Mouse (Mus musculus): ENCODE measurements at regions not wholly inside any gene's neighbourhood (a gene's known extent, or its start where the extent isn't known, plus 50 kb on each side); places are given as distances from the start of the nearest gene placed in this dataset.

DNA sequence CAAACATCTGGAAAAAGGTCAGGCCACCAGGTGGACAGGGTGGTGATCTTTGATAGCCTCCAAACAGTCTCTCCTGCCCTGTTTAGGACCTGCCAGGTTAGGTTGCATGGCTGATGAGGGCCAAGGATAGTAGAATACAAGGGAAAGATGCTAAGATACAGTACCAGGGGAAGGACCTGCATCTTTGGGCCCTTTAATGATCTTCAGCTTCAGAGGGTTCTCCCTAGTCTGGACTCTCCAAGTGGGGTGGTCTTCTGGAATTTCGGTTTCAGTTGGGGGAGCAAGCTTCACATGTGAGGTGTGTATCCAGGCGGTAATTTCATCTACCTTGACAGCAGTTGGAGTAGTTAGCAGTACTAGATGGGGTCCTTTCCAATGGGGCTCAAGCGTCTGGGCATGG is 316.6 kb upstream of the Meis1 start:
- H3K4me2 ChIP-seq (replicated peaks), result no peak overlapping the region
- ATAC-seq (ENCODE audit: insufficient number of reproducible peaks, low FRiP score, low TSS enrichment, low read depth), result no peak
- H3K27me3 ChIP-seq, result no peaks in the 10 kb centered on the region
- H3K9ac ChIP-seq, result no peak overlapping the region
- no peaks in the 10 kb centered on the region for H3K9me3 ChIP-seq (replicated peaks)
- no peak overlapping the region for H3K27ac ChIP-seq (replicated peaks)
- no peaks in the 10 kb centered on the region for H3K4me1 ChIP-seq
- no peaks in the 10 kb centered on the region for H3K36me3 ChIP-seq
- WGBS, result 90% methylated on average over 3 of the region's 3 CpGs
- H3K4me3 ChIP-seq (replicated peaks), result no peak overlapping the region

DNA sequence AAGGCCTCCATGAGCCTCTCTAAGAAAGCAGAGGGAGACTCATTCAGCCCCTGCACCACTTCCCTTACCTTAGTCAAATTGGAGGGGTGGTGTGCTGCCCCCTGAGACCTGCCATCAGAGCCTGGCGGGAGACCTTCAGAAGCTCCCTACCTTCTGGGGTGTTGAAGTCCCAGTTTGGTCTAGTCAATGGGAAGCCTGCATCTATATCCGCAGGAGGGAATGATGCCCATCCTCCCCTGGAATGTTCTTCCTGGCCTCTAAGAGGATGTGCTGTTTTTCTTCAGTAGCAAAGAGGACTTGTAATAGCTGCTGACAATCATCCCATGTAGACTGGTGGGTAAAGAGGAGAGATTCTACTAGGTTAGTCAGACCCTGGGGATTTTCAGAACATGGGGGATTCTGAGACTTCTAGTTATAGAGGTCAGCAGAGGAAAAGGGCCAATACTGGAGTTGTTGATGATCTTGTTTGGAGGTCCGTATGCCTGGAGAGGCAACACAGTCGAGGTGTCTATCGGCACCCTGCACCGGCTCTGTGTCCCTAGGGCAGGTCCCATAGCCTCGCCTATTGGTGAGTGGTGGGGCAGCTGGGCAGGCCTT is 321.0 kb upstream of the Meis1 start:
- Histone ChIP-seq H3K4me1 (no peaks in the 10 kb centered on the region), H3K9me3 (replicated peaks) (no peaks in the 10 kb centered on the region), H3K4me3 (replicated peaks) (no peak overlapping the region), H3K36me3 (no peaks in the 10 kb centered on the region), H3K27me3 (no peaks in the 10 kb centered on the region), H3K4me2 (replicated peaks) (no peak overlapping the region), H3K9ac (no peak overlapping the region), H3K27ac (replicated peaks) (no peak overlapping the region)
- no peak for ATAC-seq (ENCODE audit: insufficient number of reproducible peaks, low FRiP score, low TSS enrichment, low read depth)
- WGBS, result 93% methylated on average over 7 of the region's 7 CpGs

DNA sequence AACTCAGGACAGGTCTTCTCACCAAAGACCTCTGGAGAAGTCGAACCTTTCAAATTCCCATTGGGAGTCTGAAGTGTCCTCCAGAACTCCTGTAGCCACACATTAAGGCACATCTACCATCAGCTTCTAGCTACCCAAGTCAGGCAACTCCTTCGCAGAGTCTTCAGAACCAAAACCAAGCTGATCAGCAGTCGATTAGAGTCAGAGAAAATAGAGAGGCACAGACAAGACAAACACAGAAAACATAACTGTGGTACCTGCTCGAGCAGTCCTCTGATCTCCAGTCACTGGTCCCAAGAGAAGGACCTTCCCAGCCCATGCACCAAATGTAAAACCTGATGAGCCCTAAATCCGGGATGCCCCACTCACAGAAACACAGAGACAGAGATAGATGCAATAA is 322.1 kb upstream of the Meis1 start:
- H3K4me1 ChIP-seq, result no peaks in the 10 kb centered on the region
- H3K27ac ChIP-seq (replicated peaks), result no peak overlapping the region
- no peaks in the 10 kb centered on the region for H3K9me3 ChIP-seq (replicated peaks)
- ATAC-seq (ENCODE audit: insufficient number of reproducible peaks, low FRiP score, low TSS enrichment, low read depth), result no peak
- H3K9ac ChIP-seq, result no peak overlapping the region
- WGBS, result 88% methylated on average over 5 of the region's 5 CpGs
- no peak overlapping the region for H3K4me3 ChIP-seq (replicated peaks)
- H3K27me3 ChIP-seq, result no peaks in the 10 kb centered on the region
- H3K4me2 ChIP-seq (replicated peaks), result no peak overlapping the region
- H3K36me3 ChIP-seq, result no peaks in the 10 kb centered on the region

DNA sequence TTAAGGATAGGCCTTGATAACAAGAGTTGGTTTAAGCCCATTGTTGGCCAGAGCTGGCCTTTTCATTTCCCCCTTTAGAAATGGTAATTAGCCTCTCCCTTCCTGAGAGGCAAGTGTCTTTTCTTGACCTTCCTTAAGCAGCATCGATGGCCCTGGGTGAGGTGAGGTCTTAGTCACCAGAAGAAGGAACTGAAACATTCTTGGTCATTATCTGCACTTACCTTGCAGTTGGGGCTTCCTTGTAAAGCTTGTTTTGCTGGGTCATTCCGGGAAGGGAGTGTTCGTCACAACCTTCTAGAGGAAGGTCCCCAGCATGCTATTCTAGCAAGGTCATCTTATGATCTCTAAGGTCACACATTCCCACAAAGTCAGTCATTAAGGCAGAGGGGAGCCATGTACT is 322.6 kb upstream of the Meis1 start:
- Histone ChIP-seq H3K4me2 (replicated peaks) (no peak overlapping the region), H3K9ac (no peak overlapping the region), H3K9me3 (replicated peaks) (no peaks in the 10 kb centered on the region), H3K4me1 (no peaks in the 10 kb centered on the region), H3K36me3 (no peaks in the 10 kb centered on the region), H3K27me3 (no peaks in the 10 kb centered on the region), H3K4me3 (replicated peaks) (no peak overlapping the region), H3K27ac (replicated peaks) (no peak overlapping the region)
- 69% methylated on average over 3 of the region's 3 CpGs for WGBS
- no peak for ATAC-seq (ENCODE audit: insufficient number of reproducible peaks, low FRiP score, low TSS enrichment, low read depth)

DNA sequence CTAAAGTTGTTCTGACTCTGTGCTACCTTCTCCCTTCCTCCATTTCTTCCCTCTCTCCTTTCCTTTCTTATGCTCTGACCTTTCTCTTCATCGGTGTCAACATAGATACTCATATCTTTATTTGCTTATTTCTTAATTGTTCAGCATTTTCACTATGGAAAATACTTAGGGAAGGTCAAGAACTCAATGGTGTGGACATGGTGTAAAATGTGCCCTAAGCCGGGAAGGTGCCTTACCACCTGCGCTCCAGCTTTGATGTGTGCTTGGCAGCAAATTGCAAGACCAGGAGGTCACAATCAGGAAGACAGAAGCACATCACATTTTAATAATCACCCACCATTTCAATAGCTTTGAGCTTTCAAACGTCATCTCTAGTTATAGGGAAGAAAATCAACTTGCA is 324.0 kb upstream of the Meis1 start:
- 71% methylated on average over 4 of the region's 4 CpGs for WGBS
- no peaks in the 10 kb centered on the region for H3K27me3 ChIP-seq
- H3K36me3 ChIP-seq, result no peaks in the 10 kb centered on the region
- no peaks in the 10 kb centered on the region for H3K4me1 ChIP-seq
- ATAC-seq (ENCODE audit: insufficient number of reproducible peaks, low FRiP score, low TSS enrichment, low read depth), result no peak
- no peak overlapping the region for H3K9ac ChIP-seq
- H3K9me3 ChIP-seq (replicated peaks), result no peaks in the 10 kb centered on the region
- no peak overlapping the region for H3K27ac ChIP-seq (replicated peaks)
- no peak overlapping the region for H3K4me3 ChIP-seq (replicated peaks)
- no peak overlapping the region for H3K4me2 ChIP-seq (replicated peaks)

DNA sequence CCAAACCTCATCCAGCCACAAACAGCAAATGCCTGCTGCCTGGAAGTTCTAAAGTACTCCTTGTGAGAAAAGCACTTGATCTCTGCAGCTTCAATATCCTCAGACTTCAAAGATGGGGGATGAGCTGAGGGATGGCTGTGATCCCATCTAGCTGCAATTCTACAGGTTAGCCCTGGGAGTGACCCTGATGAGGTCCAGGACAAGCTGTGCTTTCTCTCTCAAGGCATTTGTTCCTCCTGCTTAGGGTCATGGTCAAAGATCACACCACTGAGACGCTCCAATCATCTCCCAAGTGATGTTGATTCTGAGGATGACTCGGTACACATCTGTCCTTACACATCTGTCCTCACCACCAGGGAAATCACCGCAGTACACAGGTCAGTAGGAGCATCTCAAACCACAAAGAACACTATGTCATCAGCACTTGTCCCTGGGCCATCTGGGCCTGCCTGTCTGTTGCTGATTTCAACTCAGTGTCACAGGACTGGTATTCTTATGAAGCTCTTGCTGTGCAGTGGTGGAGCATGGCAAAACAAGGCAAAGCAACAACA is 327.6 kb upstream of the Meis1 start:
- Histone ChIP-seq H3K4me1 (no peaks in the 10 kb centered on the region), H3K27me3 (no peaks in the 10 kb centered on the region), H3K36me3 (no peaks in the 10 kb centered on the region), H3K27ac (replicated peaks) (no peak overlapping the region), H3K4me2 (replicated peaks) (no peak overlapping the region), H3K9ac (no peak overlapping the region), H3K4me3 (replicated peaks) (no peak overlapping the region), H3K9me3 (replicated peaks) (no peaks in the 10 kb centered on the region)
- no peak for ATAC-seq (ENCODE audit: insufficient number of reproducible peaks, low FRiP score, low TSS enrichment, low read depth)
- 77% methylated on average over 3 of the region's 3 CpGs for WGBS

DNA sequence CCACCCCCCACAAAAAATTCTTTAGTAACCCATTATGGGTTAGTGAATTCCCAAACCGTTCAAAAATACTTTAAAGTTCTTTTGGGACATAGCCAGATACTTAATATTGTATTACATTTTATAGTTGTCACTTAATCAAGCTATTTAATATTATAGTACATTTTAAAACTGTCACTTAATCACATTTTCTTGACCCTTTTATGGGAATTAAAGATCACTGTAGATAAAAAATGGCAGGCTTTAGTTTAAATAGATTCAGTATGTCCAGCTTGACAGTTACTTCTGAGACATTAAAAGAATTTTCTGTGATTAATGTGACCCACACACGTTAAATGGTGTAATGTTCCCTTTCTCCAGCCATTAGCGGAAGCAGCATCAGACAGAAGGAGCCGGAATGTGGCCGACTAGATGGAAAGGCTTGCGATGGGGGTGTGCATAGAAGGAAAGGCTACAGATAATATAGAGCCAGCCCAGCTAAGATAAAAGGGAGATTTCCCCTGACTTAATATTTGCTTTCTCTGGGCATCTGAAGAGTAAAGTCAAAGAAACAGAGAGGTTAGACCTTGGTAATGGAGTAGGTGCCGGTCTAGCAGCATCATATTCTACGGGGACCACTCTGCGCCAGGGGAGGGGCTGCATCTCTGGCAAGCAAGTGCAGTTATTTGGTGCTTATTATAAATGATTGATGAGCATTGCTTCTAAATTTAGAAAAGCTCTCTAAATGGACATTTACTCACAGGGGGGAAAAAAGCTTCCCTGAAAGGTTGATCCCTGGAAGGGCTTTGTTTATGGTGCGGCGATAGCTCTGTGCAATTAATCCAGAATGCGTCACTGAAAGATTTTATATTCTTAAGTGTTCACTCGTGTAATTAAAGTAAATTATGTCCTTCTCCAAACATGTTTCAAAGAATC is 331.8 kb upstream of the Meis1 start:
- no peak overlapping the region for H3K9ac ChIP-seq
- WGBS, result 60% methylated on average over 13 of the region's 13 CpGs
- no peak for ATAC-seq (ENCODE audit: insufficient number of reproducible peaks, low FRiP score, low TSS enrichment, low read depth)
- no peaks in the 10 kb centered on the region for H3K27me3 ChIP-seq
- no peak overlapping the region for H3K27ac ChIP-seq (replicated peaks)
- no peaks in the 10 kb centered on the region for H3K4me1 ChIP-seq
- H3K4me2 ChIP-seq (replicated peaks), result no peak overlapping the region
- no peak overlapping the region for H3K4me3 ChIP-seq (replicated peaks)
- no peaks in the 10 kb centered on the region for H3K9me3 ChIP-seq (replicated peaks)
- no peaks in the 10 kb centered on the region for H3K36me3 ChIP-seq

DNA sequence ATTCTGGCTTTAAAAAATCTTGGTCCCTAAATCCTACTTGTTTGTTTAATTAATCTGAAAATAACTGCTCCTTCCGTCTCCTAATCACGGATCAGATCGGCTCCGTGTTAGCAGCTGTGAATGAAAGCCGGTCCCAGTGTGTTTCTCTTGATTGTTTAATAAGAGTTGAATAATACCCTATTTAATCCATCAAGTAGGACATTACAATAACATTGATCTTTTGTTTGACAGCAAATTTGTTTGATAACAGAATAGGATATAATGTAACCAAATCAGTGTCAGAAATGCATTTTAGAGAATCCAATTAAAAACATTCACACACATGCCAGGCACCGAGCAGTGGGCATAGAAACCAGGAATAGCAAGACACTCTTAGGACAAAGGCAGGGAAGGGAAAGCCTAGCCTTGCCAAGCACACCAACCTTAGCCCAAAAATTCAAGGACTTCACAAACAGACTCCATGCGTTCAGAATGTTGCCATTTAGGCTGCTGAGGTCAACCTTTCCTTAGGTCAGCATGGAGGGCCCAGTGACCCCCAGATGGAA is 332.5 kb upstream of the Meis1 start:
- H3K9me3 ChIP-seq (replicated peaks), result no peaks in the 10 kb centered on the region
- H3K9ac ChIP-seq, result no peak overlapping the region
- no peak overlapping the region for H3K27ac ChIP-seq (replicated peaks)
- H3K27me3 ChIP-seq, result no peaks in the 10 kb centered on the region
- no peaks in the 10 kb centered on the region for H3K4me1 ChIP-seq
- WGBS, result 70% methylated on average over 7 of the region's 7 CpGs
- no peak overlapping the region for H3K4me3 ChIP-seq (replicated peaks)
- no peak overlapping the region for H3K4me2 ChIP-seq (replicated peaks)
- H3K36me3 ChIP-seq, result no peaks in the 10 kb centered on the region
- ATAC-seq (ENCODE audit: insufficient number of reproducible peaks, low FRiP score, low TSS enrichment, low read depth), result no peak

DNA sequence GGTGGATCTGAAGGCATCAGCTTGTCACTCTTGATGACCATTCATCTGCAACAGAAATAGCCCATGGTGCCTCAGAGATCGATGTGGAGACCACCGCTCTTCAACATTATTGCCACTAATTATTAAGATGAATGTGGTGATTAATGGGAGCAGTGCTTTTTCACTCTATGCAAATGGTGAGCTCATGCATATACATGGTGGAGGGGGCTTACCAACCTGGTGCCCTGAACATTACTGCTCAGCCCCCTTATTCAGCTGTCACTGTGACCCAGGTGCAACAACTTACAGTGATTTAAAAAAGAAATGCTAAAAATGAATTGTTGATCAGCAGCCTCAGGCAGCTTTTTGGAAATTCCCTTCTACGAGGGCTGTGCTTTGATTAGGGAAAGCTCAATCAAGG is 334.9 kb upstream of the Meis1 start:
- no peak for ATAC-seq (ENCODE audit: insufficient number of reproducible peaks, low FRiP score, low TSS enrichment, low read depth)
- Histone ChIP-seq H3K4me2 (replicated peaks) (no peak overlapping the region), H3K9ac (no peak overlapping the region), H3K4me3 (replicated peaks) (no peak overlapping the region), H3K27me3 (no peaks in the 10 kb centered on the region), H3K4me1 (no peaks in the 10 kb centered on the region), H3K27ac (replicated peaks) (no peak overlapping the region), H3K36me3 (no peaks in the 10 kb centered on the region), H3K9me3 (replicated peaks) (no peaks in the 10 kb centered on the region)
- WGBS, result 78% methylated on average over 3 of the region's 3 CpGs

- no peak overlapping the region for H3K27ac ChIP-seq (replicated peaks)
- no peak overlapping the region for H3K4me3 ChIP-seq (replicated peaks)
- no peak for ATAC-seq (ENCODE audit: insufficient number of reproducible peaks, low FRiP score, low TSS enrichment, low read depth)
- H3K9ac ChIP-seq, result no peak overlapping the region
- WGBS, result 77% methylated on average over 2 of the region's 2 CpGs
- no peaks in the 10 kb centered on the region for H3K4me1 ChIP-seq
- H3K4me2 ChIP-seq (replicated peaks), result no peak overlapping the region
- no peaks in the 10 kb centered on the region for H3K27me3 ChIP-seq
- H3K36me3 ChIP-seq, result no peaks in the 10 kb centered on the region
- no peaks in the 10 kb centered on the region for H3K9me3 ChIP-seq (replicated peaks)
Observed at GRCm38 (mm10) chr11:19355179-19355578, 336.4 kb upstream of the Meis1 start.

DNA sequence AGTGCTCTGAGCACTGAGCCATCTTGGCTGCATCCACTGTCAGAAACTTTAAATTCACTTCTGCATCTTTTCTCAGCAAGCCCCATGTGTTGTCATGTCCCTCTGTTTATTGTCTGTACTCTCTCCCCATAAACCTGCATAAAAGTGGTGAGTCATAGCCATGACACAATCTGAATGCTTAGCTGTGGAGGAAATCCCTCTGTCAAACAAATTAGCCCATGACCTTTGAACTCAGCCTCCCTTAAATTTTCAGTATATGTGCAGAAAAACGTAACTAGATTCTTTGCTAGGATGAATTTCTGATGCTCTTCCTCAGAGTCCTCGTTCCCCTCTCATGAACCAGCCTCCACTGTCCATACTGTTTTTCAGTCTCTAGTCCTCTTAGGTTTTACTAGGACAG is 337.4 kb upstream of the Meis1 start:
- ATAC-seq (ENCODE audit: insufficient number of reproducible peaks, low FRiP score, low TSS enrichment, low read depth), result no peak
- Histone ChIP-seq H3K27me3 (no peaks in the 10 kb centered on the region), H3K4me3 (replicated peaks) (no peak overlapping the region), H3K4me2 (replicated peaks) (no peak overlapping the region), H3K9me3 (replicated peaks) (no peaks in the 10 kb centered on the region), H3K36me3 (no peaks in the 10 kb centered on the region), H3K27ac (replicated peaks) (no peak overlapping the region), H3K9ac (no peak overlapping the region), H3K4me1 (no peaks in the 10 kb centered on the region)
- WGBS, result 58% methylated on average over 2 of the region's 2 CpGs
